8 mouse cellular contexts compared by ENCODE assay signal in the genomic region with DNA sequence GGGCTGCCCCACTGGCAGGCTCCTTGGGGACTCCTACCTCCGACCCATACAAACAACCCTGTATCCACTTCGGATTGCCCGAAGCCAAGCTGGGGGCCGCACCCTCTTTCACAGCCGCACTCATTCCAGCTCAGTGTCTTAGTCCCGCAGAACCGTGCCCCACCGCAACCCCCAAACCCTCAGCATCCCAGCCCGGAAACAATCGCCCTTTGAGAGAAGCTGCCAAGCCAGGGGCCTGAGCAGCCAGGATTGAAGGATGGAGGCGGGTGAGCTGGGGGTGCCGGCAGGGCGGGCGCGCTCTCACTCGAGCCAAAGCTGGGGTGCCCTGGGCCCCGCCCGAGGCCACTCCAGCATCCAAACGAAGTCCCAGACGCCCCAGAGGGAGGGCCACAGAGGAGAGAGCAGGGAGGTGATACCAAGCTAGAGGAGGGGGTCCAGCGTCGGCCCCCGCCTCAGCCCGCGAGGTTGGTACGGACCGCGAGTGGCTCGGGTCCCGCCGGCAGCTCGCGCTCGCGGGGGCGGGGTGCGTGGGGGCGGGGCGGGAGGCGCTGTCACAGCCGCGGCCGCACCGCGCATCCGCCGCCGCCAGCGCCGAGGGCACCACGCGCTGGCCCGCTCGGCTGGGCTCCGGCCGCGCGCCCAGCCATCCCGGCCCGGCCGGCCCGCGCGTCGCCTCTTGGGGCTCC. TPM values are rescaled to one million over a fixed set of nuclear protein-coding genes. Genes with fewer than 3 reads are reported as not detected.
DNase-seq lines count a peak whose midpoint lies in the region; ATAC-seq and TF ChIP-seq lines count a peak whose summit lies in the region.

B3gat1 (plus strand) TSS at position 523 of the 686 bp plus-strand sequence.

- TF ChIP-seq CTCF in lung, adult 2 months (IDR thresholded peaks at IDR 0.05; ENCODE audit: insufficient read depth, low read length): no peak

- no peaks in the 10 kb centered on the region for H3K9me3 ChIP-seq in lung, embryonic 16.5 days (ENCODE audit: control insufficient read depth, low read length)
- H3K9me3 ChIP-seq in hindbrain, embryonic 13.5 days: no peaks in the 10 kb centered on the region
- H3K9me3 ChIP-seq in limb, embryonic 14.5 days (ENCODE audit: control insufficient read depth, low read length): no peaks in the 10 kb centered on the region

- peak within 1 kb of the TSS; percentile 73 for H3K4me2 ChIP-seq in lung, embryonic 16.5 days (ENCODE audit: low read depth, low read length)
- peak within 1 kb of the TSS; percentile 86 for H3K4me2 ChIP-seq in hindbrain, embryonic 13.5 days
- H3K4me2 ChIP-seq in limb, embryonic 14.5 days (replicated peaks; ENCODE audit: low read depth, low read length, severe bottlenecking): peak within 1 kb of the TSS; percentile 93

- peak within 1 kb of the TSS; percentile 38 for H3K4me3 ChIP-seq in lung, embryonic 16.5 days (ENCODE audit: low read length)
- H3K4me3 ChIP-seq in lung, adult 2 months (replicated peaks; ENCODE audit: extremely low read depth, low read depth, low read length): no peak within 1 kb of the TSS
- H3K4me3 ChIP-seq in hindbrain, embryonic 13.5 days: peak within 1 kb of the TSS; percentile 85
- H3K4me3 ChIP-seq in limb, embryonic 14.5 days (replicated peaks; ENCODE audit: low read length): peak within 1 kb of the TSS; percentile 47

- H3K4me1 ChIP-seq in lung, embryonic 16.5 days (replicated peaks; ENCODE audit: control insufficient read depth, insufficient read depth, low read length): no peaks in the 10 kb centered on the region
- H3K4me1 ChIP-seq in lung, adult 2 months (ENCODE audit: control insufficient read depth, insufficient read depth, low read length): no peaks in the 10 kb centered on the region
- peaks cover 45% of the 10 kb centered on the region for H3K4me1 ChIP-seq in hindbrain, embryonic 13.5 days (replicated peaks)
- H3K4me1 ChIP-seq in limb, embryonic 14.5 days (ENCODE audit: control insufficient read depth, insufficient read depth, low read length): no peaks in the 10 kb centered on the region

- peaks cover 33% of the 10 kb centered on the region for H3K27me3 ChIP-seq in lung, embryonic 16.5 days (ENCODE audit: control insufficient read depth, insufficient read depth, low read depth, low read length)
- H3K27me3 ChIP-seq in hindbrain, embryonic 13.5 days: no peaks in the 10 kb centered on the region
- H3K27me3 ChIP-seq in limb, embryonic 14.5 days (ENCODE audit: control insufficient read depth, insufficient read depth, low read length): peaks cover 29% of the 10 kb centered on the region

- no peak for TF ChIP-seq POLR2A in lung, adult 2 months (IDR thresholded peaks at IDR 0.05; ENCODE audit: borderline replicate concordance, extremely low read depth, low read depth, low read length)
- TF ChIP-seq POLR2A in limb, embryonic 14.5 days (IDR thresholded peaks at IDR 0.05; ENCODE audit: borderline replicate concordance, extremely low read depth, insufficient read depth, insufficient read length): no peak

- ATAC-seq in lung, embryonic 16.5 days (ENCODE audit: low read depth): peak; percentile 61
- ATAC-seq in hindbrain, embryonic 13.5 days (ENCODE audit: low FRiP score): peak; percentile 92
- ATAC-seq in limb, embryonic 14.5 days (ENCODE audit: low FRiP score, low read depth): peak; percentile 57; the same call in 1 of the 2 replicates

- 1% methylated on average over 36 of the region's 65 CpGs for WGBS in lung, embryonic 16.5 days
- 3% methylated on average over 52 of the region's 65 CpGs for WGBS in lung, adult 2 months
- under 1% methylated on average over 46 of the region's 65 CpGs for WGBS in hindbrain, embryonic 13.5 days
- 3% methylated on average over 31 of the region's 65 CpGs for WGBS in limb, embryonic 14.5 days

- no peak within 1 kb of the TSS for H3K27ac ChIP-seq in lung, embryonic 16.5 days (ENCODE audit: low read length)
- peak within 1 kb of the TSS; percentile 95 for H3K27ac ChIP-seq in hindbrain, embryonic 13.5 days
- H3K27ac ChIP-seq in limb, embryonic 14.5 days (replicated peaks; ENCODE audit: low read depth, low read length): no peak within 1 kb of the TSS

- H3K9ac ChIP-seq in lung, embryonic 16.5 days (ENCODE audit: low read length): no peak within 1 kb of the TSS
- H3K9ac ChIP-seq in hindbrain, embryonic 13.5 days: peak within 1 kb of the TSS; percentile 99
- peak within 1 kb of the TSS; percentile 51 for H3K9ac ChIP-seq in limb, embryonic 14.5 days (ENCODE audit: low read depth, low read length, severe bottlenecking)

- DNase-seq in adrenal gland, adult 2 months: peak; percentile 6
- no peak for DNase-seq in adrenal gland, adult 8-10 months
- no peak for DNase-seq in lung, adult 2 months
- DNase-seq in limb, embryonic 14.5 days (ENCODE audit: low spot score): no peak
- peak; percentile 65 for DNase-seq in right cerebral cortex, postnatal 14 days
- DNase-seq in ovary, adult 18-20 months (ENCODE audit: low spot score): no peak

- H3K36me3 ChIP-seq in lung, embryonic 16.5 days (ENCODE audit: control insufficient read depth, insufficient read depth, low read length): no peaks in the 10 kb centered on the region
- H3K36me3 ChIP-seq in hindbrain, embryonic 13.5 days: no peaks in the 10 kb centered on the region
- H3K36me3 ChIP-seq in limb, embryonic 14.5 days (ENCODE audit: control insufficient read depth, insufficient read depth, low read length): no peaks in the 10 kb centered on the region

RNA-seq across cellular contexts. Expression of gene B3gat1, which starts in this region (rescaled TPM):
- total RNA-seq in adrenal gland, adult 2 months (2021): 1 to 10 TPM in 1 of 2 experiments, under 1 TPM in 1; 0.84 to 1.3 TPM
- 1.0 and 1.9 TPM in 2 replicates for polyA plus RNA-seq in adrenal gland, adult 2 months (2012; rRNA removed)
- total RNA-seq in adrenal gland, adult 8-10 months (2022): 1 to 10 TPM in 3 of 4 experiments, under 1 TPM in 1; 0.87 to 2.0 (median 1.5) TPM
- 0.11 TPM in 1 of 2 replicates, not detected in the other for polyA plus RNA-seq in lung, embryonic 16.5 days (2015; fragmentation: Nextera tagmentation; extraction: Ambion mirVana)
- polyA plus RNA-seq in lung, adult 2 months (2012; rRNA removed): 0.15 TPM in 1 of 2 replicates, not detected in the other
- 31.7 and 31.9 TPM in 2 replicates for polyA plus RNA-seq in hindbrain, embryonic 13.5 days (2015; fragmentation: Nextera tagmentation; extraction: Ambion mirVana)
- polyA plus RNA-seq in limb, embryonic 14.5 days (2012; rRNA removed): 2.4 and 3.0 TPM in 2 replicates
- polyA plus RNA-seq in limb, embryonic 14.5 days (2014; fragmentation: Nextera tagmentation; extraction: Ambion mirVana): 0.23 and 0.28 TPM in 2 replicates

Comparison
In these comparisons a context has a peak if more than half of its experiments do, and no peak if none do; other contexts are left out.
1. DNase-seq: peak in adrenal gland, adult 2 months (single experiment) and right cerebral cortex, postnatal 14 days (single experiment); none in adrenal gland, adult 8-10 months (single experiment), lung, adult 2 months (single experiment), limb, embryonic 14.5 days (single experiment) and ovary, adult 18-20 months (single experiment).
2. Peak in ATAC-seq, H3K4me3 ChIP-seq and H3K4me2 ChIP-seq in lung, embryonic 16.5 days; RNA of the gene not detected or under 1 TPM.
3. Peak in every context shown above with its lines, with median percentiles within 50 percentile points of each other: ATAC-seq and H3K4me2 ChIP-seq.